Mouse (Mus musculus): ENCODE measurements around the gene Nccrp1.
"Not testable (repeated sequence)": the region's sequence is repeated elsewhere in the genome, so short reads cannot be mapped to it uniquely, and the experiment has no call there.

Nccrp1 gene

DNA sequence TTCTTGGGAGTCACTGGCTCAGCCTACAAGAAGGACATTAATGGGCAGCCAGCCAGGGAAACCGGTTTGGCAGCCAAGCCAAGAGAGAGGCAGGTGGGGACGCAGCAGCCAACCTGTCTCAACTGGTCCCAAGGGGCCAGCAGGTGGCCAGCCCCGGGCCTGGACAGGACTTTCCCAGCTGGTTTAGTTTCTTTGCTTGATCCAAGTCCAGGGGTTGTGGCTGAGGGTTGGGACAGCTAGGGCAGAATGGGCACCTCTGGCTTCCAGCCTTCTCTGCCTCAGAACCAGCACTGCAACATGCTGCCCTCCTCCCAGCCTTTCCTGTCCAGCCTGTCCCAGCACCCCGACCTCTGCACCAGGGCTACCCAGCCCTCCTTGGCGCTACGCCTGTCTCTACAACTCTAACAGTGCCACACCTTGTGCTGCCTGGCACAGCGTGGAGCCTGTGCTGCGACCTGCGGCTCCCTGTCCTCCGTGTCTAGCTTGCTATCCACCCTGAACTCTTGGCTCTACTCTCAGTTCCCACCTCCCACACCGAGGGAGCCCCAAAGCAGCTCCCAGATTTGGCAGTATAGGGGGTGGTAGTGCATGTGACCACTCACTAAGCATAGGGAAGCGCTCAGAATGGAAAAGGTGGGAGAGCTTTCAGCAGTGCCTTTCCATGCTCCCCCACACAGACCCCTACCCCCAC, 23.4 kb upstream of the Nccrp1 start:
- in situ Hi-C loops (cut with MboI, MseI), result no loop called here

DNA sequence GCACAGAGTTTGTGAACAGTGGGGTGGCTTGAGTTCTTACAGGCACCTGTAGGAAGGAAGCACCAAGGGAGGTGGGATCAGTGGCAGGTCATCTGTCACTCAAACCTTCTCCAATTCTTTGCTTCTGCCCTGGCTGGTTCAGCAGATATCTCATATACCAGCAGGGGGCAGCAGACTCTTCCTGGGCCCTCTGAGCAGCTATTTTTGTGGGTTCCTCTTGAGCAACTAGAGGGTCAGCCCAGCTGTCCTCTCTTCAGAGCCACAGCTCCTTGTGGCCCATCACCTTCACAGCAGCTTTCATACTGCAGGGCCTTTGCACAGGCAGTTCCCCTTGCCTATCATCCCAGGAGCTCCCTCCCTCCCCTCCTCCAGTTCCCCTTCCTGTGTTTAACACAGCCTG, 21.2 kb upstream of the Nccrp1 start:
- in situ Hi-C loops (cut with MboI, MseI), result no loop called here

DNA sequence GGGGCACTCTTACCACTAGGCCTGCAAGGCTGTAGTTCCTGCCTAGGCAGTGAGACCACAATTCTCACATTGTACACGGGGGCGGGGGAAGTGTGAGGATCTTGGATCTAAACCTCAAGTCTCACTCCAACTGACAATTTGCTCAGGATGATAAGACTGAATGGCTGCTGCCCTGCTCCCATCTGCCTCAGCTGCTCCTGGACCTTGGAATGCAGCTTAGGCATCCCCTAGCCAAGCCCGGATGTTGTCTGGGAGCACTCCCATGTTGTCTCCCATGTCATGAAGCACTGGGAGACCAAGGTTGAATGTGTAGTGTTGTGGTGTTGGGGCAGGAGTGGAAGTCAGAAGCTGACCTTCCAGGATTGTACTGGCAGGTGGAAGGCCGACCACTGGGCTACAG, 20.5 kb upstream of the Nccrp1 start:
- in situ Hi-C loops (cut with MboI, MseI), result no loop called here

DNA sequence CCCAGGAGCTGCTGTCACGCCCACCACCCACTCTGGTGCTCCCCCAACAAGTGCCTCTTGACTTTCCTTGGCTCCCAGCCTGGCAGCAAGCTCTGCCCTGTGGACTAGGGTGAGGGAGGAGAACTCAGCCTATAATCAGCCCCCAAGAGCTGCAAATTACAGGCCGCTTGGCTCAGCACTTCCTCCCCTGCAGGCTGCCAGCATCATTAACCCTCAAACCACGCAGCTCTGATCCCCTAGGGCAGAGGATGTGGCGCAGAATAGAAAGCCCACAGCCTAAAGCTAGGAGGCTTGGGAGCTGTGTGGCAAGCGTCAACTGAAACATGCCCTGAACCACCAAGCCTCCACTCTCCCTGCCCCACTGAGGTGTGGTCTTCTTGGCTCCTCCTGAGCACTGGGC, 18.4 kb upstream of the Nccrp1 start:
- in situ Hi-C loops (cut with MboI, MseI), result no loop called here

DNA sequence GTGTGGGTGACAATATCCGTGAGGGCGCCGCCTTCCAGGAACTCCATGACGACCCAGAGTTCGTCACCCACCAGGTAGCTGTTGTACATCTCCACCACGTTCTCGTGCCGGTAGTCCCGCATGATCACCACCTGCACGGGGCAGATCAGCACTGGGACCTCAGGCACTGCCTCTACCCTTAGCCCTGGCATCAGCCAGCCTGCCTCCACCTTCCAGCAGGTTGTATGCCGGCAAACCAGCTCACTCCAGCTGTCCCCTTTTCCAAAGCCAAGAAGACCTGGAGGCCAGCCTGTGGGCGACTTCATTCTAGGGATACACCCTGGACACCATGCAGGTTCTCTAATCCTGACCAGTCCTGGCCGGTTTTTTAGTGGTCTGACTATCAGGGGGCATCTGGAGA, 15.9 kb upstream of the Nccrp1 start:
- in situ Hi-C loops (cut with MboI, MseI), result no loop called here

DNA sequence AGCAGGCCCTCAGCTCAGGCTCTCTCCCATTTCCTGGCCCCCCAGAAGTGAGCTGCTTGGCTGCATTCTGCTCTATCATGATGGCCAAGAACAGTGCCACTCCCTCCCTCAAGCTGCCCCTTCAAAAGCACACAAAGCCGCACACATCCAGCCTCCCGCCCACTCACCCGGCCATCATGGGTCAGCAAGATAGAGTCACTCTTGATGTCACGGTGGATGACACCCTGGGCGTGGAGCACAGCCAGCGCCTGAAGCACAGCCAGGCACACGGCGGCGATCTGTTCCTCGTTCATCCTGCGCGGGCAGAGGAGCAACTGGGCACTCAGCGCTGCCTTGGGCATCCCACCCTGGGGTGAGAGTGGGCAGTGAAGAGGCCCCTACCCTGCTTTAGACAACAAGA, 15.3 kb upstream of the Nccrp1 start:
- in situ Hi-C loops (cut with MboI, MseI), result no loop called here

DNA sequence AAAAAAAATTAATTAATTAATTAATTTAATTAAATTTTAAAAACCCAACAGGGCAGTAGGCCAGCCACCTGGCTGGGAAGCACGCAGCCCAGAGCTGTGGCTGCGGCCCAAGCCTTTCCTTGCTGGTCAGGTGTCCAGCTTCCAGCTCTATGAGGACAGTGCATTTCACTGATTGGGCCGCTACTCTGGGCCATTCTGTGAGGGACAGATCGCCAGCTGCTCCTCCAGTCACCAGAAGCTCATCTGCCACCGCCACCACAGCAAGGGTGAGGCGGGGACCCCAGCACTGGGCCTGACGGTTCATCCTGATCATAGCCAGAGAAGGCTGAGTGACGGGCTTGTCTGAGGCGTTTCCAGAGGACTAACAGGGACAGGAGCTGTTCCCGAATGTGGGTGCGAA, 14.9 kb upstream of the Nccrp1 start:
- in situ Hi-C loops (cut with MboI, MseI), result no loop called here

DNA sequence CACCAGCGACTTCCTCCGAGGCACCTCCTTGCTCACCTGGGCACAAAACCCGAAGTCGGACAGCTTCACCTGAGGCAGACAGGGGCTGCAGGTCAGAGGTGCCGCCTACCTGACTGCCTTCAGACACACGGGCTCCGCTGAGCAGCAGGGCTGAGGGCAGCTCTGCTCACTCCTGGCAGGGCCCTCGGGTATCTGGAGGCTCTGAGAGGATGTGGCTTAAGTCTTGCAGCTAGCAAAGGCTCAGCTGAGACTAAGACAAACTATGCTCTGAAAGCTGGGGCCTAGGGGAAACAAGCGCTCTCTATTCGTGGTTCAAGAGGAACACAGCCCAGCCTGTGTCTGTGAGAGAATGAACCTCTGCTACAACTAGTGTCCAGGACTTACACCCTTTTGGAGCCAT, 13.8 kb upstream of the Nccrp1 start:
- in situ Hi-C loops (cut with MboI, MseI), result no loop called here

DNA sequence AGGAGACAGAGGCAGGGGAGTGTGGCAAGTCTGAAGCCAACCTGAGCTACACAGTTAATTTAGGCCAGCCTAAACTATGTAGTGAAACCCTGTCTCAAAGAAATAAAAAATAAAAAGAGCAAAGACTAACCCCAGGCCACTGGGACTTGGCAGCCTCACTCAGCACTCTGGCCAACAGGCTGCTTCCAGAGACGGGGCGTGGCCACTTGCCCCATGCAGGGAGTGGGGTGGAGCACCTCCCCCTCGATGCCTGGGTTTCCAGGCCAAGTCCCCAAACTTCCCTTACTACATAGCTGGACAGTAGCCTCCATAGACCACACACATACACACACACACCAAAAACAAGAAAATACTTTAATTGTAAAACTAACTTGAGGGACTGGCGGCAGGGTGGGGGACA, 11.4 kb upstream of the Nccrp1 start:
- in situ Hi-C loops (cut with MboI, MseI), result no loop called here

DNA sequence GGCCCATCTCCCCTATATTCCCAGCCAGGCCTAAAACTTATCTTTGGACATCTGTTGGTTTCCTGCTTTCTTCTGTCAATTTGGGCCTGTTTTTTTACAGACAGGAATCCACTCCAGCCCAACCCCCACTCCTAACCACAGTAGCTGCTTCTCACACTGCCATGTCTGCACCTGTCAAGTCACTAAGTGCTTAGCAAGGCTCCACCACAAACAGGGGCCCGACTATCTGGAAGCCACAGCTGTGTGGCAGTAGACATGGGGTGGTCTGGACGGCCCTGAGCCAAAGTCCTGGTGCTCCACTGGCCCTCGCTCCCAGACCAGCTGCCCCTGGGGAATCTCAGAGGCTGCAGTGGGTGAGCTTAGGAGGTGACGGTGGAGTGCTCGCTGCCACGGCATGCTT, 10.7 kb upstream of the Nccrp1 start:
- in situ Hi-C loops (cut with MboI, MseI), result no loop called here

DNA sequence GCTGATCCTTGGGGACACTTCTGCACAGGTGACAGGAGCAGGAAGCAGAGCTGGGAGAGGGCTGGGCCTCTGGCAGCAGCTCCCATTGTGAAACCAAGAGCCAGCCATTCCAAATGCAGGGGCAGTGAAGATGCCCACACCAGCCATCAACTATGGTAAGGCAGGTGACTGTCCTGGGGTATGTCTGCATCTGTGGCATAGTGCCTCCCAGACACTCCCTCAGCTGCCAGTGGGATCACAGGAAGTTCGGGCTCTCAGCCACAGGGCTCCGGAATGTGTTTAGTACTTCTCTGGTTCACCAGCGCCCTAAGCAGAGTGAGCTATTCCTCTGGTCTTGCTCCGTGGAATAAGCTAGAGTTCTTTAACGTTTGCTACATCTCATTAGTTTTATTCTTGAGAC, 10.0 kb upstream of the Nccrp1 start:
- in situ Hi-C loops (cut with MboI, MseI), result no loop called here

DNA sequence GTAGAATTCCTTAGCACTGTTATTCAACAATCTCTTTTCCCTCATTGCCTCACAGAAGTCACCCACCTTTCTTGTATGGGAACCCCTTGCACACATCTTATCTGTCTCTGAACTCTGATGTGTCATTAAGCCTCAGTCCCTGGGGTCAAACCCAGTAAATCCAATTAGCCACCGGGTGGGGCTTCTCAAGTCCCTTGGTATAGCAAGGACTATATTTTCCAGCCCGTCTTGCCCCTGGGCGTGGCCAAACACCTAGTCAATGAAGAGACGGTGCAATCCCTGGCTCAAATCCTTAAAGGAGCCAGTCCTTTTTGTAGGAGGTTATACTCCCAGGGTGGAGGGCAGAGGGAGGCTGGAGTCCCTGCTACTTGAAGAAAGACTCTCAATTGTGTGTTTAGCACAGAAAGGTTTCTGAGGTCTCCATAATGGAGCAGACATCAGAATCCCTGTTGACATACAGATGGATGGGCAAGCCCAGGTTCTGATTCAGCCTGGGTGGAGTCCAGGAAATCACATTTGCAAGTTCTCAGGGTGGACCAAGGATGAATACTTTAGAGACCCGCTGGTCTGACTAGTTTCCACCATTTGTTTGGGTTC, 9.0 kb upstream of the Nccrp1 start:
- in situ Hi-C loops (cut with MboI, MseI), result no loop called here

DNA sequence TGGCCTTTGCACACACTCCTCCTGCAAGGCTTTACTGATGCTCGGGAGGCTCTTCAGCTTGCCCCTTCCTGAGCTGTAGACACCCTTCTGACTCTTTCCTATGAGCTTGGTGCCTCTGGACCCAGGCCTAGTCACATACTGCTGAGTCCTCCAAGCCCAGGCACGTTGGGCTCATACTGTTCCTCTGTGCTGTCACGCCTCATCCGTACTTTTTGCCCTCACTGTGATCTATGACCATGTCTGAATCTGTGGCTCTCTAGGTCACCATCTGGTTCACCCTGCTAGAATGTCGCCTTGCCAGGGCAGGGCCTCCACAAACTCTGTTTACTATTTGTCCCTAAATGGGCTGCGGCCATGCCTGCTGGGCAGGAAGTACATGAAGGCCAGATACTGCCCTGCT, 6.0 kb upstream of the Nccrp1 start:
- in situ Hi-C loops (cut with MboI, MseI), result no loop called here

DNA sequence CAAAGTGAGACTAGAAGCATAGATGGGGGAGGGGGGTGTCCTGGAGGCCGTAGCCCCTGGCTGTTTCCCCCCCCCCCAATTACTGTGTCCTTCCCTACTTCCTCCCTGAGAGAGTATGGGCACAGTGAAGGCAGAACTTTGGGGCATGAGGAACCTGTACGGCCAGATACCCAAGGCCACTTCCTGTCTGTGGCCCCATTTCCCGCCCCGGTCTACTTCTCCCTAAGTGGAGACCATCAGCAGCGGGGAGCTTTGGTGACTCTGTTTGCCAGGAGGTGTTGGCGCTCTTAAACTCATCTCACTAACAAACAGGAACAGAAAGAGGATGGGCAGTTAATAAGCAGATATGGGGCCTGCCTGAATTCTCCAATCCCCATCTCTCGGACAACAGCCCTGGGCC, 574 bp upstream of the Nccrp1 start:
- in situ Hi-C loops (cut with MboI, MseI), result no loop called here

DNA sequence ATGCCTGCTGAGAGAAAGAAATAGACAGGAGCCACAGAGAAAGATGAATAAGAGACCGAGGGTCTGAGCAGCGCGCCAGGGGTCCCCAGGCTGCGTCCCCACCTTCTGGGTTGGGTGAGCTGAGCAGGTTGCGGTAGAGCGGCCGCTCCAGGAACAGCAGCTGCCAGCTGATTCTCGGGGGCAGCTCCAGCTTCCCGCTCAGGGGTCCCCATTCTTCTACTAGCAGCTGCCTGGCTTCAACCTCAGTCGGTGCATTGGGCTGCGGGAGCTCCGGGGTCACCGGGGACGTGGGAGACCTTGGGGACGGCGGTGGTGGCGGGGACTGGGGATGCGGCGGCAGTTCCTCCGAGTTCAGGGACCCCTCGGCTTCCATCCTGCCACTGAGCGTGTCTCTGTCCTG, 405 bp downstream of the Nccrp1 start:
- in situ Hi-C loops (cut with MboI, MseI), result no loop called here

DNA sequence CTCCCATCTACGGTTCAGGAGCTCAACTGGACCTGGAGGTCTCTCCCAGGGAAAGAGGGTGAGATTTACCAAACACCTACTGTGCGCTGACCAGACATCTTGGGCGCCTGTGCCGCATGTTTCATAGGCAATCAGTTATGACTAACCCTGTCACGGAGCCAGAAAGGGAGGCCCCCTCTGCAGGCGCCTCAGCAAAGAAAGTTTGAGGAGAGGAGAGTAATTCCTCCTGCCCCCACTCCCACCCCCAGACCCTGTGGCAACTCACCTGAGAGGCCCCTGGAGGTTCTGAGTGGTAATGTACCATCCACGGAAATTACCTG, 1.2 kb downstream of the Nccrp1 start:
- in situ Hi-C loops (cut with MboI, MseI), result no loop called here

DNA sequence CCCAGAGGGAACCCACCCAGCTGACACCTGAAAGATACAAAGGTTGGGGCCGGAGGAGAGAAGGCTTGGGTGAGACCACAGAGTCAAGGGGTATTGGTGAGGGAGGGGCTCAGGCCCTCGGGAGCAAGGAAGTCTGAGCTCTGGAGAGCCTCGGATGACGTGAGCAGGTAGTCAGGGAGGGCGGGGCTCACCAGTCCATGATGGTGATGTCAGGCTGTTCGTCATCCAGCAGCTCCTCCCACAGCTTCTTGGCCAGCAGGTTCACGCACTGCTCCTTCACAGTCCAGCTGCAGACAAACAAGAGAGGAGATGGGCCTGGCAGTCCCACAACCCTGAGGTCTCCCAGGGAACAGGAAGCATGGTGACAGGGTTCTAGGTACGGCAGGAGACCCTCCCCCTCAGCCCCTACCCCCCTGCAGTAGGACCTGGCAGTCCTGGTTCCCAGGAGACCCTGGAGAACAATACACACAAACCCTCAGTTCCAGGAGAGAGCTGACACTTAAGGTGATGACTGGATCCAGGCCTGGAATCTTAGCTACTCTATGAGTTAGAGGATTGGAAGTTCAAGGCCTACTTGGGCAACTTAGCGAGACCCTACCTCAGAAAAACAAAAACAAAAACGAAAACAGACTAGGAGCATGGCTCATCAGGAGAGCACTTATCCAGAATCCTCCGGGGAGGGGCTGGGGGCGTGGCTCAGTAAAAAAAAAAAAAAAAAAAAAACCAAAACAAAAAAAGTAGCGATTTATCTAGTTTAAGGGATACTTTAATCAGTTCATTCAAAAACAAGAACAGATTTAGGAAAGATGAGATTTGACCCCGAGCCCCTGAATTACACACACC, 1.8 kb downstream of the Nccrp1 start:
- in situ Hi-C loops (cut with MboI, MseI), result no loop called here

DNA sequence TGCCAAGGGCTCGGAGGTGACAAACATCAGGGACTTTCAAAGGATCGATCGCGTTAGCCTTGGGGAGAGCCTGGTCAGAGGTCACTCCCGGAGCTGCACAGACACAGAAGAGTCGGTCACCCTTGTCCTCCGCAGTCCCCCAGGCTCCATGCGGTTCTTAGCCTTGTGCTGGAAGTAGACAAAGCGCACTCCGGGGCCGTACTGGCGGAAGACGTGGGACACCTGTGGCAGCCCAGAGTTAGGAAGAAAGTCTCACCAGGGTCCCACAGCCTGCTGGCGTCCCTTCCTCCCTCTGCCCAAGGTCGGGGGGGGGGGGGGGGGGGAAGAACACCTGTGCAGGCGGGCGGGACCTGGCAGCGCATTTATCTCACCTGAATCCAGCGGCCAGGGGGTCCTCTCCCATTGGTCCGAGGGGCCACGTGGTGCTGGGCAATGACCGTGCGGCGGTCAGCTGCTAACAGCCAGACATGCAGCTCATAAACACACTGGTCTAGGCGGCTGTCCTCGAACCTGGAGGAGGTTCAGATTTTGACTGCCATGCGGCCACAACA, 2.9 kb downstream of the Nccrp1 start:
- in situ Hi-C loops (cut with MboI, MseI), result no loop called here

DNA sequence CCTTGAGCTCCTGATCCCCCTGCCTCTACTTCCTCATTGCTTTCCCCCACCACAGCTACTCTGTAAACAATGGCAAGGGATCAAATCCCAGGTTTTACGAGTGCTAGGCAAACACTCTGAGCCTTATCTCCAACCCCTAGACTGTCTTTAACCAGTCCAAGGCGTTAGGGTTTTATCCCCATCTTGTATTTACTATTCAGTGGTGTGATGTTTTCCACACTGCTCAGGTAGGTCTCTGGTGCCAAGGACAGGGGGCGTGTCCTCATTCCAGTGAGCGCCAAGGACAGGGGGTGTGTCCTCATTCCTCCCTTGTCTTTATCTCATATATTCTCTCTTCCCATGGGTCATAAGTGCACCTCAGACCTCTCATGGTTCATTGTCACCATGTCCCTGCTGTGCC, 6.5 kb downstream of the Nccrp1 start, which contains the start of gene Sycn:
Gene Sycn, plus strand, starts transcription at position 360 of the 400 bp plus-strand sequence.
- in situ Hi-C loops (cut with MboI, MseI), result no loop called here

DNA sequence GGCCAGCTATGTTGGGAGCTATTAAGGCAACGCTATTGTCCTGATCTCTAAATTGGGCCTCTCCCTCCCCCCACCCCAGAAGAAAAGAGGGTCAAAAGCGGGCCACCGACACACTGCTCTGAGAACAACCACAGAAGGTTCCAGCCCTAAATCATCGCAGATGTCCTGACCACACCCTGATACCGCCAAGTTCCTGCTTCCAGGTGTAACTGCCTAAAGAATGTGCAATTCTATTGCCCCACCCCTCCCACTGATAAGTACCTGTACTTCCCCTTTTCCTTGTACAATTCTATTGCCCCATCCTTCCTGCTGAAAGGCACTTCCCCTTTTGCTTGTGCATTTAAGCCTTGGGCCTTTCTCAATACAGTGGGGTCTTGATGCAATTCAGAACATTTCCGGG, 8.2 kb downstream of the Nccrp1 start:
- in situ Hi-C loops (cut with MboI, MseI), result not testable (repeated sequence)

DNA sequence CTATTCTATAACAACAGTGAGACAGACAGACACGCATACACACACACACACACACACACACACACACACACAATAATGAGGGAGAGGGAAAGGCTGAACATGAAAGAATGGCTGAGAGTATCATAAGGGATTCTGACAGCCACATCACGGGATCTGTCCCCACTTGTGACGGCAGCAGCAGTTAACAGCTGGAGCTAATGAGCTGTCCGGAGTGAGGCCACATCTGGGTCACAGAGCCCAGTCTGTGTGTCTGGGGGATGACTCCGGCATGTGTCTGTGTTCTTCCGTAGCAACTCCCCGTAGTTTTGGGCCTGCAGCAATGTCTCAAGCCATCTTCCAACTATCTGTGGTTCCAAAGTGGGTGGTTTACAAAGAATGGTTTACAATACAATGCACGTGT, 15.0 kb downstream of the Nccrp1 start:
- in situ Hi-C loops (cut with MboI, MseI), result no loop called here

DNA sequence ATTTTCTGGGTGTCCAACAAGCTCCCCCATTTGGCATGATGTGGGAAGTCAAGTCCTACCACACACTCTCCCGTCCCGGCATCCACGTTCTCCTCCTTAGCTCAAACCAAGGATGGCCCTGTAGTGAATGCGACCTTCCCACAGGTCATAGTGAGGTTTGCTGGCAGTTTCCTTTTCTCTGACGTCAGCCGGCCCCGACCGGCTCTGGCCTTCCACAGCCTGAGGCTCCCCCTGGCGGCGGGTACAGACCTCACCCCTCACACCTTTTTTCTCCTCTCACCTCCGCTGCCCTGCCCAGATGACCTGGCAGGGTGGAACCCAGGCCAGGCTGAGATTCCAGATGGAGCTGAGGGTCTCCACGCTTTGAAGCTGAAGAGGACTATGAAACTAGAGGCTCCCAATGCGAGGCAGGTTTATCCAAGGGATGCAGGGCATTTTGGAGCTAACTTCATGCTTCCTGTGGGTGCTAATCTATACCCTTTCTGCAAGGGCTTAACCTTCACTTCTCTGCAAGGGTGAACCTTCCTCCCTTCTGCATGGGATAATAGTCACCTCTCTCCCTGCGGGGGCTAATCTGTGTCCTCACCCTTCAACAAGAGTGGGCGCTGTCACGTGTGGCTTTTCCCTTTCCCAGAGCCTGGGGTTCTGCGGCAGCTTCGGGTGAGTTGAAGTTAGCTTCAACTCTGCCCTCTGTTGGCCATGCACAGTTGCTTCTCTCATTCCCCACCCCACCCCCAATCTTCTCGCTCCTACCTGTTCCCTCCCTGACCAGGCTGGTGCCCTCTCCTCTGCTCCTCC, 18.9 kb downstream of the Nccrp1 start:
- in situ Hi-C loops (cut with MboI, MseI), result loop anchor here (5.0 kb wide), 1 partner anchor 76 kb away; the partner anchor contains the start of gene Lrfn1
